Mouse (Mus musculus) G1E (cell line): ENCODE measurements around the gene Reep1. TPM values are rescaled to one million over a fixed set of nuclear protein-coding genes. Genes with fewer than 3 reads are reported as not detected.

ENCODE experiments used
- ATAC-seq: 2 replicates; pipeline ENCODE4 v1.8.0; 2016; ENCODE audit warnings: mild to moderate bottlenecking; ENCODE audit not compliant: insufficient number of reproducible peaks, poor library complexity, low FRiP score, severe bottlenecking; ENCODE audit errors: extremely low read depth
- DNase-seq: peaks from one replicate; pipeline ENCODE4 v3.0.0; 2012; ENCODE audit warnings: low spot score
- H3K27me3 ChIP-seq: 2 replicates; pipeline ENCODE4 v1.6.1; 2012; ENCODE audit warnings: mild to moderate bottlenecking, low read length, inconsistent platforms; ENCODE audit not compliant: insufficient read depth
- H3K36me3 ChIP-seq: replicated peaks from 2 replicates; pipeline ENCODE3; 2012; ENCODE audit warnings: mild to moderate bottlenecking, inconsistent platforms
- H3K4me1 ChIP-seq: 2 replicates; pipeline ENCODE4 v1.6.1; 2012; ENCODE audit warnings: low read depth, low read length, inconsistent platforms, mixed read lengths; ENCODE audit not compliant: insufficient read depth
- H3K4me3 ChIP-seq: 2 replicates; pipeline ENCODE4 v1.5.1; 2012; ENCODE audit warnings: low read depth, mild to moderate bottlenecking, inconsistent platforms, low read length, moderate library complexity, mixed read lengths
- H3K9me3 ChIP-seq: replicated peaks from 2 replicates; pipeline ENCODE4 v1.6.1; 2012; ENCODE audit warnings: inconsistent platforms
- CTCF ChIP-seq: IDR thresholded peaks from 2 replicates; pipeline ENCODE4 v1.5.1; 2012; ENCODE audit warnings: low read depth, low read length, inconsistent platforms, mixed read lengths
- GATA1 ChIP-seq: IDR thresholded peaks from 2 replicates; pipeline ENCODE4 v1.6.1; 2012; ENCODE audit warnings: borderline replicate concordance, low read length, inconsistent platforms, mixed read lengths
- GATA2 ChIP-seq: IDR thresholded peaks from 2 replicates; pipeline ENCODE4 v1.6.1; 2012; ENCODE audit warnings: low read depth, low read length, inconsistent platforms, borderline replicate concordance
- POLR2AphosphoS5 ChIP-seq: IDR thresholded peaks from 2 replicates; pipeline ENCODE4 v1.6.1; 2012; ENCODE audit warnings: low read depth, low read length, inconsistent platforms; ENCODE audit not compliant: insufficient replicate concordance
- TAL1 ChIP-seq: conservative IDR thresholded peaks from 2 replicates; pipeline ENCODE4 v1.6.1; 2012; ENCODE audit warnings: low read depth, low read length, inconsistent platforms, mixed read lengths
- polyA plus RNA-seq: library from polyadenylated mRNA; stranded (reverse); fragments of >175 nt; gene quantifications from 2 replicates; pipeline ENCODE4 v1.2.3, GENCODE M21; 2012
- total RNA-seq, 2 experiments: library from RNA; stranded (forward) in 1 of 2; stranded (reverse) in 1 of 2; fragments of 200-1000 nt in 1 of 2; fragments of >200 nt in 1 of 2; fragmentation: Nextera tagmentation in 1 of 2; gene quantifications; 2 replicates each; pipeline ENCODE4 v1.2.3; 2014 to 2017

The Reep1 gene
- total and polyA plus RNA-seq, 3 experiments = 0.16 TPM; not detected in 2

DNA sequence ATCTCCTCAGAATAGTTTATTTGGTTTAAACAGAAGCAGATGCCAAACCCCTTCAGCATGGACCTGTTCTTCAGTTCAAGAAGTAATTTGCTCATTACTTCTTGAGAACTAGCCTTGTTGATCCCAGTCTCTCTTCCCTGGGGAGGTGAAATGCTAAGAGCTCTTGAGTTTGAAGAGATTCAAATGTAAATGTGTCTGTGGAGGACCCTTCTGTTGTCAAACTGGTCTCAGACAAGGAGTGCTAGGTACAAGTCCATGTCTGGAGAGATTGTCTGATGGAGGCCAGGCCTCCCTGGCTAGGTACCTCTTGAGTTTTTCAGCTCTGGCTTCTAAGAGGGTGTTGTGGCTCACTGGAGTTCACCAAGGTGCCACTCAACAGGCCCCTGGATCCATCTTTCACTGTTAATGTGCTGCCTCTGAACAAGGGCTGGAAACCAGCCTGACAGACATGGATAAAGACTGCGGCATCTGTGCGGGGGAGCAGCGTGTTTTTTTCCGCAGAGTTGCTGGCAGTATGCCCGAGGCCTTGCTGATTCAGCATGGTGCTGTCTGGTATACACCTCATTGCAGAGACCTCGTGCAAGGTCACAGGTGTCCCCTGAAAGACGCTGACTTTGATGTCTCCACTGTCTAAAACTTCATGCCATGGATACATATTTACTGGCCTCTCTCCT lies 45.6 kb downstream of the Reep1 start:
- peaks cover 29% of the 10 kb centered on the region for H3K27me3 ChIP-seq
- TF ChIP-seq GATA1 (no peak), GATA2 (no peak), TAL1 (no peak), POLR2AphosphoS5 (no peak), CTCF (no peak)
- H3K9me3 ChIP-seq = no peaks in the 10 kb centered on the region
- H3K4me3 ChIP-seq = no peak overlapping the region
- peaks cover 10% of the 10 kb centered on the region for H3K4me1 ChIP-seq
- H3K36me3 ChIP-seq = no peaks in the 10 kb centered on the region
- no peak for ATAC-seq
- no peak for DNase-seq

DNA sequence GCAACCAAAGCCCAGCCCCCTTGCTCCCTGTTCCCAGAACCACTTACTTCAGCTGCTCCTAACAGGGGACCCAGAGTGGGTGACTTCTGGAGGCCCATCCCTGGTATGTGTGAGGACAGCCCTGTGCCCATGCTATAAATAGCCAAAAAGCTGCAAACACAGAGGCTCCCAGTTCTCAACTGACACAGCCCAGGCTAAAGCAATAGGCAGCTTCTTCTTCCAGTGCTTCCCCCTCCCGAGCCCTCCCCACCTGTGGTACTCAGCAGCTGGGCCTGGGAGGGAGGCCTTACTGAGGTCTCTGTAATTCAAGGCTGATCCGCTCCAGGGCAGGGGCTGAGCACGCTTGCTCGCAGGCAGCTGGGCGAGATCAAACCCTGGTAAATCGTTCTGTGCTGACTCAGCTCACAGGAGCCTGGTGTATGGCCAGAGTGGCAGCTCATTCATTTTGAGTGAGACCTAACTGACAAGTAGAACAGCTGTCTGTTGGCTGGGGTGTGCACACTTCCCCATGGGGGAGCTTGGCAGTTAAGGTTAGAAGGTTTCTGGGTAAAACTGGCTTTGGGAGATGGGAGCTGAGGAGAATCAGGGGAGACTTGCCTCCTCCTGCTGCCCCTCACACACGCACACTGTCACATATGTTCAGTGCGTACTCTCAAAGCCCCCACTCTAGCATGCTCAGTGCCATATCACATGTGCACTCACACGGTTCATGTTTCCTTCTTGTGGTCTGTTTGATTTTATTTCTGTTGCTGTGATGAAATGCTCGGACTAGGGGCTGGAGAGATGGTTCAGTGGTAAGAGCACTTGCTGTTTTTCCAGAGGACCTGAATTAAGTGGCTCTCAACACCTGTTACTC lies 49.9 kb downstream of the Reep1 start:
- no peak for ATAC-seq

DNA sequence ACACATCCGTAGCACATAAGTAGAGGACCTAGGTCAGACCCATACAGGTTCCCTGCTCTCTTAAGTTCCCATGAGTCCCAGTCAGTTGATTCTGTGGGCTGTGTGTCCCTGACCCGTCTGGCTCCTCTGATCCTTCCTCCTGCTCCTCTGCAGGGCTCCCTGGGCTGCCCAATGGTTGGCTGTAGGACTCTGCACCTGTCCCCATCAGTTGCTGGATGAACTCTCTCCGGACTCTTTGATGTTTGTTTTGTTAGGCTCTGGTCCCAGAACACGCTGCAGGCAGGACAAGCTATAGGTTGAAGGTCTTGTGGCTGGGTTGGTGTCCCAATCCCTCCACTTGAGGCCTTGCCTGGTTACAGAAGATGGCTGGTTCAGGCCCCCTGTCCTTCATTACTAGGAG lies 51.4 kb downstream of the Reep1 start:
- Histone ChIP-seq H3K4me3 (no peak overlapping the region), H3K27me3 (peaks cover 41% of the 10 kb centered on the region), H3K36me3 (no peaks in the 10 kb centered on the region), H3K4me1 (peaks cover 7% of the 10 kb centered on the region), H3K9me3 (no peaks in the 10 kb centered on the region)
- no peak for TF ChIP-seq GATA2
- no peak for TF ChIP-seq POLR2AphosphoS5
- no peak for TF ChIP-seq GATA1
- TF ChIP-seq TAL1 = no peak
- no peak for TF ChIP-seq CTCF
- ATAC-seq = no peak
- no peak for DNase-seq

More for the DNA sequence above, 49.9 kb downstream of the Reep1 start:
- Histone ChIP-seq H3K36me3 (no peaks in the 10 kb centered on the region), H3K4me1 (peaks cover 7% of the 10 kb centered on the region), H3K4me3 (no peak overlapping the region), H3K27me3 (peaks cover 43% of the 10 kb centered on the region), H3K9me3 (no peaks in the 10 kb centered on the region)
- TF ChIP-seq GATA2 = no peak
- TF ChIP-seq CTCF = no peak
- no peak for TF ChIP-seq POLR2AphosphoS5
- TF ChIP-seq GATA1 = no peak
- no peak for TF ChIP-seq TAL1
- DNase-seq = no peak

DNA sequence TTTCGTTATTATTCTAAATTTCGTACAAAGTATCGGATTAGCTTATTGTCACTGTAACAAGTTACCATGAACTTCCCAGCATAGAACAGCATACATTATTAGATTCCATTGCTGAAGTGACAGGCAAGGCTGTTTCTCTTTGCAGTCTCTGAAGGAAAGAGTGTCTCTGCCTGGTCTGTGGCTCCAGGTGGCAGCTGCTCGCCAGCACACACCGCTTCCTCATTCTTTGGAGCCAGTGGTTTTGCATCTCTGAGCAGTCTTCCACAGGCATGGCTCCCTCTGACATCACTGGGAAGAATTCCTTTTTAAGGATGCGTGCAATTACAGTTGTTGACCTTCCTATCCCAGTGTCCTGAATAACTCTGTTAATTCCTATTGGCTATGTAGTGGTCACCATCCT lies 52.7 kb downstream of the Reep1 start:
- Histone ChIP-seq H3K36me3 (no peaks in the 10 kb centered on the region), H3K27me3 (peaks cover 39% of the 10 kb centered on the region), H3K4me1 (peaks cover 7% of the 10 kb centered on the region), H3K9me3 (no peaks in the 10 kb centered on the region), H3K4me3 (no peak overlapping the region)
- no peak for ATAC-seq
- no peak for DNase-seq
- TF ChIP-seq GATA1 (no peak), POLR2AphosphoS5 (no peak), TAL1 (no peak), CTCF (no peak), GATA2 (no peak)

DNA sequence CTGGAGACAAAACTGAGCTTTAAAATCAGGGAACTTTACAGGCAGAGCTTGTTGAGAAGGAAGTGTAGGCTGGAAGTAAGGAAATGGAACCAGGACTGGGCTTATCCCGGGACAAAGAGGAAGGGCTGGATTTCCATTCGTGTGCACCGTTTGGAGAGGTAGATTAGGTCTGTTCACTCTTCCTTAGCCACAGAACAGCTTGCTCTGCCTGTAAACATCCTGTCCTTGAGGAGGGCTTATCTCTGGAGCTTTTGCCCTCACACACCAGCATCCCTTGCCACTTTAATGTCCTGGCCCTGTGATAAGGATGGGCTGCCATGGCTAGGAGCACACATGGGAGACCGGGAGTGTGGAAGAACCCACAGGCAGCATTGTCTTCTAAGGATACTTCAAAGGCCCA lies 60.4 kb downstream of the Reep1 start:
- Histone ChIP-seq H3K4me1 (no peaks in the 10 kb centered on the region), H3K4me3 (no peak overlapping the region), H3K27me3 (peaks cover 26% of the 10 kb centered on the region), H3K9me3 (peaks cover 4% of the 10 kb centered on the region), H3K36me3 (no peaks in the 10 kb centered on the region)
- no peak for TF ChIP-seq GATA1
- TF ChIP-seq GATA2 = no peak
- no peak for TF ChIP-seq TAL1
- no peak for TF ChIP-seq POLR2AphosphoS5
- no peak for TF ChIP-seq CTCF
- ATAC-seq (no peak), DNase-seq (no peak)

DNA sequence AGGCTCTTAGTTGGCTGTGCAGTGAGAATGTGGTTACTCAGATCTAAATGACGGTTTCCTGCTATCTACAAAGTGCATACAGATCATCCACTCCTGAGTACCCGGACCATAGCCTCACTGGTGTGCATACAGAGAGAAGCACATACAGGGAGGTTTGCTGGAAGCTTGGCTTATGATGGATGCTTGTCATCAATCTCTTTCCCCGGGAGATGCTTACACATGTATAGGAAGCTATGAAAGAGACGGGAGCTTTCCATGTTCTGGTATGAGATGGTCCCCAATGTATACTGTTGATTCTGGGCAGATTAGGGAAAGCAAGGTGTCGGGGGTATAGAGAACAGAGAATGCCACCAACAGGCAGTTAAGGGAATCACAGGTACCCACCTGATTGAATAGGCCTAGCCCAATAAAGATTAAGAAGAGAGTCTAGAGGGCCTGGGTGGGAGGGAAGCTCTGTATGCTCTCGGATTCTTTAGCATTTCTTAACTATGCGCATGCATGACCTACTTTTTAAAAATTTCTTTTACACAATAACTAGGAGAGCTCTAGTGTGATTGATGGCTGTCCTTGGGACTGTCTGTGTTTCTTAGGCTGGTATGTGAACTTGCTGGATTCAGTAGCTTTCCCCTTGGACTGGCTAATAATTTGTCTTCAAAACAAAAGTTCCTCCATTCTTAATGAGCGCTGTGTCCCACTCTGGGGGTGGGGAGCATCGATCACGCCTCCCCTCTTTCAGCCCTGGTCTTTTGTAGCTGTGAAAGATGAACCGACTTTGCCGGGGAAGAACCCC lies 62.7 kb downstream of the Reep1 start:
- no peaks in the 10 kb centered on the region for H3K4me1 ChIP-seq
- DNase-seq (no peak), ATAC-seq (no peak)
- H3K36me3 ChIP-seq = no peaks in the 10 kb centered on the region
- H3K4me3 ChIP-seq = no peak overlapping the region
- H3K9me3 ChIP-seq = peaks cover 4% of the 10 kb centered on the region
- TF ChIP-seq TAL1 (no peak), CTCF (no peak), GATA1 (no peak), GATA2 (no peak), POLR2AphosphoS5 (no peak)
- peaks cover 22% of the 10 kb centered on the region for H3K27me3 ChIP-seq
